Mouse (Mus musculus): ENCODE data around the gene Amn1.

DNA sequence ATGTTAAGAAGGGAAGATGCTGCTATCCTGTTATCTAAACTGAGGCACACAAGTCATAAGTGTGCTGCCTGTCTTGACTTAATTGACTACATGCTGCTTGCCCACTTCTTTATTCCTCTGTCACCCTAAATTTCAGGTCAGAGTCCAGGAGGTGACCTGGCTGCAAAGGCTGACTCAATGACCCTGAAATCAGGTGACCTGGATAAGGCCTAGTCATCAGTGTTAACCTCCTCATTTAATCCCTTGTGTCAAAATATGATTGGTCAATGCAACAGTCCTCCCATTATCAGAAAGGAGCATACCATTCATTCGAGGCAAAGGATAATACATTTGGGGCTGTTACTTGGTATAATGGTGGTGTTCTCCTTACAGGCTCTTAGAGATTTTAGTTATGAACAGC, 49.0 kb downstream of the Amn1 start, which contains the start of gene Etfbkmt:
- TF ChIP-seq CTCF (IDR thresholded peaks at IDR 0.05; ENCODE audit: control insufficient read depth, insufficient read depth, low read length) = no peak
- TF ChIP-seq POLR2A (IDR thresholded peaks at IDR 0.05; ENCODE audit: borderline replicate concordance, control insufficient read depth, low read depth, low read length) = no peak
